Mouse (Mus musculus) bone marrow, adult 2 months (tissue): ENCODE results near the gene Bcl9l.

ENCODE experiments used
- CTCF ChIP-seq: fragments of 200-500 bp; IDR thresholded peaks from 2 replicates; pipeline ENCODE4 v1.5.1; 2011; ENCODE audit warnings: low read length, control low read depth; ENCODE audit not compliant: control insufficient read depth, insufficient read depth
- POLR2A ChIP-seq: fragments of 200-500 bp; IDR thresholded peaks from 2 replicates; pipeline ENCODE4 v1.6.1; 2011; ENCODE audit warnings: low read depth, mild to moderate bottlenecking, control low read depth, low read length, borderline replicate concordance; ENCODE audit not compliant: control insufficient read depth

GRCm38 (mm10) chr9:44478229-44478921 is 4.2 kb upstream of the Bcl9l start:
- TF ChIP-seq POLR2A (no peak), CTCF (no peak)
